Mouse (Mus musculus) liver, embryonic 14.5 days (tissue): ENCODE data around the gene Aplp2.

Experiments
- CTCF ChIP-seq: IDR thresholded peaks from 2 replicates; pipeline ENCODE4 v1.5.1; 2016; ENCODE audit warnings: antibody characterized with exemption, low read depth, control low read depth
- EP300 ChIP-seq: IDR thresholded peaks from 2 replicates; pipeline ENCODE4 v1.6.1; 2016; ENCODE audit warnings: antibody characterized with exemption, low read depth

GRCm38 (mm10) chr9:31241208-31241699, 29.6 kb upstream of the Aplp2 start:
- TF ChIP-seq CTCF: no peak
- TF ChIP-seq EP300: no peak
